Mouse (Mus musculus) cerebellum, adult 11-12 months (tissue): ENCODE results near the gene Card19.
A peak's percentile ranks its signal among the peaks of the same experiment; 100 is the strongest.

Source experiments
- DNase-seq: peaks from one replicate; pipeline ENCODE4 v3.0.0; 2022

The Card19 gene

DNA sequence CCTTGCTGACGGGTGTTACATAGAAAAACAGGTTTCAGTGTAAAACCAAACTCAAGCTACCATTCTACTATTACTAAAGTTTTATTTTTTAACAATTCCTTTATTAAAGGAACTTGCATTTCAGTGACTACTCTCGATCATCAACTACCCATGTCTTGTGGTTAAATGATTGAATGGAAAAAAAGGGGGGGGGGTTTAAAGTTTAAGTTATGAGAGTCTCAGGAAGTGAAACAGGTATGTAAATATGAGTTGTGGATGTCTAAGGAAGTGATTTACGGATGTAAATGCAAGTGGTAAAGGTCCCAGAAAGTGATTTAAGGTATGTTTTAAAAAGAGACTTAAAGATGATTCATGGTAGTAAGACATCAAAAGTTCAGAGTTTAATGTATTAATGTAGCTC, 9.3 kb upstream of the Card19 start:
- no peak for DNase-seq

DNA sequence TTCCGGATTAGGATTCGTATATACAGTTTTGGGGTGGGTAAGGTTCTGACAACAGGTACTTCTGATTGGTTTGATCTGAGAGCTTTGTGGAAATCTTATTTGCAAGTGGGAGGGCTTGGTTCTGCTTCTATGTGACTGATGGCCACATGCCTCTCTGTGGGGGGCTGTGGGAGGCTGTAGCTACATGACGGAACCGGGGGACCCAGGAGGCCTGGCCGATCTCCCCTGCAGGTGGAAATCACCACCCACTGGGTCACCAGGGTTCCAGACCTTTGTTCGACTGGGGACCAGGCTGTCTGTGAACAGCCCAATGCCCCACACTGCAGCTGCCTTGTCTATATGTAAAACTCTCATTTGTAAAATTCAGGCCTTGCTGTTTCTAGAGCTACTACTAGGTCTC, 8.9 kb upstream of the Card19 start:
- DNase-seq: no peak

DNA sequence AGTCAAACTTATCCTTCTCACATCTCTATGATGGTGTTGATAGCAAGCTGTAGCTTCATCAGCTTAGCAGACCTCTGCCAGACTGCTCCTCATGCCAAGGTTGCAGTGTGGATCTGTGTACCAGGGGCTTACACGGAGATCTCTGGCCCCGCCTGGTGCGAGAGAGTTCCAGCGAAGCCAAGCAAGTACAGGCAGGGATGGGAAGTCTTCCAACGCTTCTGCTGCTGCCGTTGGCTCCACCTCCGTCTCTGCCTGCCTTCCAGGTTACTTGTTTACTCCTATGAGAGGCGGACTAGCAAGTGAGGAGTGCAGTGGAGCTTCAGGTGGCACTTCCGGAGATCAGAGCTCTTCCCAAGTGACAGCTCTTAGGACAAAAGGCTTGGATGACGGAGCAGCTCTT, 8.5 kb upstream of the Card19 start:
- DNase-seq: no peak

DNA sequence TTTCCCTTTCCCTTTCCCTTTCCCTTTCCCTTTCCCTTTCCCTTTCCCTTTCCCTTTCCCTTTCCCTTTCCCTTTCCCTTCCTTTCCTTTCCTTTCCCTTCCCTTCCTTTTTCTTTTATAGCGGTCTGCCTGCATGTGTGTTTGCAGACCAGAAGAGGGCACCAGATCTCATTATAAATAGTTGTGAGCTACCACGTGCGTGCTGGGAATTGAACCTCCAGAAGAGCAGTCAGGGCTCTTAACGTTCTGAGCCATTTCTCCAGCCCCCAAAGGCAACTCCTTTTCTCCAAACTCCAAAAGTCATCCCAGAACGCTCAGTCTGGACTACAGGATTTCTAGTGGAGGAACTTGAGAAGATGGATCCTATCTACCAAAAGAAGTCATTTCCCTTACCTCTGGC, 5.1 kb upstream of the Card19 start:
- no peak for DNase-seq

DNA sequence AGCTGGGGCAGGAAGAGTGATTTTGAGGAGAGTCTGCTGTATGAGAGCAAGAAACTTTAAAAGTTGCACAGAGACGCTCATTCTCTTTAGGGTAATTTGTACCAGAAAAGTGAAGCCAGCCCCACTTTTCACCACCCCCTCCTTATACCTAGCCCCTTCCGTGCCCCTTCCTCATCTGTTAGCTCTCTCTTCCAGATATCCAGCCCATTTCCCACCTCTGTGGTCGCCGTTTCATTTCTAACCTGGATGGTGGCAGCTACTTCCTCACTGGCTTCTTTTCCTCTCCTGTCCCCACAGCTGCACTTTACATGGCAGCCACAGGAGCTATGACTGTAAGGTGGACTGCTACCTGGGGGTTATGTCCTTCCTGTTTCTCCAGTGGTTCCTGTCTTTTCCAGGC, 3.5 kb upstream of the Card19 start:
- no peak for DNase-seq

DNA sequence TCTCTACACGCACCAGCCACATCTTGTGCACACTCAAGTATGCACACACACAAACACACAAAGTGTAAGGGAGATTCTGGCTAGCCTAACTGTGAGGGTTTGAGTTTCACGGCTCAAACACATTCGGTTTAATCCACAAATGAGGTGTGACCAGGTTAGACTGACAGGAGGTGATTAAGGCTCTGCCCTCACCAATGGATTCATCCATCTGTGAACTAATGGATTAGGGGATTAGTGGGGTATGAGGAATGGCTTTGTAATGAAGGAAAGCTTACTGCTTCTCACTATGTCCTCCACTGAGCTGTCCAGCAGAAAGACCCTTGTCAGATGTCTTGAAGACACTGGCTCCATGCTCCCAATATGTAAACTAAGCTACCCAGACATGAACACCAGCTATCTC, 2.8 kb upstream of the Card19 start:
- DNase-seq: no peak

DNA sequence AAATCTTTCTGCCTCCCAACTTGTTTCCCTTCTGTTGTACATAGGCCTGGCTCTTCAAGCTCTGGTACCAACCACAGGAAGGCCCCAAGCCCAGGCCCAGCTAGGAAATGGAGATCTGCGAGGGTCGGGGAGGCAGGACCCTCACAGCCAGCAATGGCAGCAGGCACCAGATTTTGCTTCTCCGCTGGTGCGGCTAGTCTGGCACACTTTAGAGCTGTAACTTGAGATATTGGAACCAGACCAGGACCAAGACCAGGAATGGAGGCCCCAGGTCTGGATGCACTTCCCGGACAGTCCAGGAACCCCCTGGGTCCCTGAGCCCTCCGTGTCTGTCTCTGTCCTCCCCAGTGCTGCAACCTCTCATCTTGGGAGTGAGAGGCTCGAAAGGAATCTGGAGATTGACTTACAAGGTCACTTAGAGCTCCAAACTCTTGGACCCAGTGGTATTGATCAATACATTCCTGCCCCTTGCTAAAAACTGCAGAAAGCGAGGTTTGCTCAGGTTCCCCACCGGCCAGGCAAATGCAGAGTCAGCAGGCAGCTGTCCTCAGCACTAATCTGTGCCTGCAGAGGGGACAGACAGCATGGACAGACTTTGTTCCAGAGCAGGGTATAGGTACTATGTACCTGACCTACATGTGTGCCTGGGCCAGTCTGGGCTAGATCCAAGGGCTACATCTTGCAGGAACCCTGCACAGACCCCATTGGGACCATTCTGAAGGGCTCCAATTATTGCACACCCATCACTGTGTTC, 1.1 kb upstream of the Card19 start:
- DNase-seq: no peak

DNA sequence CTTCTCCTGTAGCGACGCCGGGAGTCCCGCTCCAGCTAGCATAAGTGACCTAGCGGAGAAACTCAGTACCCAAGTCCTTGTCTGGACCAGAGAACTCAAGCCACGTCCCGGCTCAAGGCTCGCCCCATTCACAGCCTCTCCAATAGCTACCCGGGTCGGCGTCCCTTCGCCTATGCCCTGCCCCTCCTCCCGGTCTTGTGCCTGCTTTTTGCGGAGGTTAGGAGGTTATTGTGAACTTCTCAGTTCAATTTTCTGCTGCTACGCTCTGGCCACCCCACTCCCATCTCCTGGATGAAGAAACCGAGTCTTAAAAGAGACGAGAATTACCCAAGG, 349 bp upstream of the Card19 start:
- DNase-seq: no peak

DNA sequence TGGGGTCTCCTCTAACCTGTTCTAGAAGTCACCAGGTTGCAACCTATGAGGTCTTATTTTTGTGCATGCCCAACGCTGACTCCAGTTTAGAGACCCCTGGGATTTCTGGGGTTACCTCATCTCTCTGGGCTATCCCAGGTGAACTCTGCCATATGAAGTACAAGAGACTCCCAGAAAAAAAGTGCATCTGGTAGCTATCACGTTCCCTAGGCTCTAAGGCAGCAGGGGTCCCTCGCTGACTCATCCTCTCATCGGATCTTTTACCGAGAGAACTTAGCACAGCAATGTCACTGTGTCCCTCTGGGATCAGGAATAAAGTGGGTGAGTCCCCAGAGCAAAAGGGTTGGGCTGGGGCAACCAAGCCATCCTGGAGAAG, 721 bp downstream of the Card19 start:
- no peak for DNase-seq

DNA sequence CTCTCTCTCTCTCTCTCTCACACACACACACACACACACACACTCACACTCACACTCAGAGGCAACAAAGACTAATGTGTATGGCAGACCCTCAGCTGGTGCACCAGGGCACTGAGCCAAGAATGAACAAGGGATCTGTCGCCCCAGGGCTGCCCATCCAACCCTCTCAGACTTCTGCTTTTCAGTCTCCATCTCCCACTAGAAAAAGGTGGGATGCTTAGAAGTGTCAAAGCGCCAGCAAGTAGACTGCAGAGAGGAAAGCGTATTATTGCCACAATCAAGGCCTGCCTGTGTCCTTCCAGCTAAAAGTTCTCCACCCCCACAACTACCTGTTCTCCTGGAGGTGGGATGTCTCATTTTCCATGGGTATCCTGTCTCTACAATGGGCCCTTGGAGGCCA, 1.4 kb downstream of the Card19 start:
- no peak for DNase-seq

DNA sequence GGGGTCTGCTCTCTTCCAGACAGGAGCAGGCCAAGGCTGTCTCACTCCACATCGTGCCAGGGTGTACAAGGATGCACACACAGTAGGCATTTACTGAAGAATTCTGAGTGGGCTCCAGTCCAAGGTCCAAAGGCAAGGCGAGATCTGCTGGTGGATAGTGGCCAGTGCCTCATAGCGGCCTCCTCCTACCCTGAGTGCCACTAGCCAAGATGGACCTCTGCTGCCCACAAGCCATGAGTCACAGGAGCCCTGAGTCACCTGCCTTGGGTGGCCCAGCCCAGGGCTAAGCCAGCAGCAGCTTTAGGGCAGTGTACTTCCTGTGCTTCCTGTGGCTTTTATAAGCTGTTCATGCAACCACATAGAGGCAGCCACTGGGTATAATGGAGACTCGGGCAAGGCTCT, 2.3 kb downstream of the Card19 start:
- DNase-seq: peak; percentile 79

DNA sequence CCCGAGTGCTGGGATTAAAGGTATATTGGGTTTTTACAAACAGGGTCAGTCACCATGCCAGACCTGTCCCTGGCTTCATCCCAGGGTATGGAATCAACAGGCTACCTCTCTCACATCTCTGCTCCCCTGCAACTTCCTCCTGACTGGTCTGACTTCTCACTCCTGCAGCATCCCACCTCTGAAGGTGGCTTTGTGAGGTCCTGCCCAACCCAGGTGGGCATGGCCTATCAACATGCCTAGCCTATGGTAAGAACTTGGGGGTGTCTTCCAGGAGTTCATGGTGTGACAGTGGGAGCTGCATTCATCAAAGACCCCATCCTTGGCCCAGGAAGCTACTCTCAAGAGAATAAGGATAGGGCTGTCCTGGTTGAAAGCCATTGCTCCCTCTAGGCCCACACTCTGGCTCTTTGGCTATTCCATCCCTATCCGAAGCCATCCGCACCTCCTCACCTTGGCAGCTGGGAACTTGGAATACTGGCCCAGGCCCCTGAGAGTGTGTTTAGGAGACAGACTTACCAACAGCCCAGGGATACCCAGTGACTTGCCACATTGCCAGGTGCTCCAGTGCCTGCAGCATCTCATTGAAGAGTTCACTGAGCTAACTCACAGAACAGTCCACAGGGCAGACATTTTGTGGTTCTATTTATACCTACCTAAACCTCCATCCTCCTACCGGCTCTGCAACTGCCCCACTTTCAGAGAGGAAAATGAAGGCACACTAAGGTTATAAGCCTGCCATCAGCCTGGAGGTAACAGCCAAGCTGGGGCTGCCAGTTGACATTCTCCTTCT, 2.9 kb downstream of the Card19 start:
- peak; percentile 56 for DNase-seq

DNA sequence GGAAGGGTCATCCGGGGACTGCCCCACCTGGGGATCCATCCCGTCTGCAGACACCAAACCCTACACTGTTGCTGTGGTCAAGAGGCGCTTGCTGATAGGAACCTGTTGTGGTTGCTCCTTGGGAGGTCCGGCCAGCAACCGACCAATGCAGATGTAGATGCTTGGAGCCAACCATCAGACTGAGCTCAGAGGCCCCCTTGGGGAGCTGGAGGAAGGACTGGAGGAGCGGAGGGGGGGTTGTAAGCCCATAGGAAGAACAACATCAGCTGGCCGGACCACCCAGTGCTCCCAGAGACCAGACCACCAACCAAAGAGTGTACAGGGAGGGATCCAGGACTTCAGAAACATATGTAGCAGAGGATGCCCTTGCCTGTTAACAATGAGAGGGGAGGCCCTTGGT, 6.5 kb downstream of the Card19 start:
- DNase-seq: no peak

DNA sequence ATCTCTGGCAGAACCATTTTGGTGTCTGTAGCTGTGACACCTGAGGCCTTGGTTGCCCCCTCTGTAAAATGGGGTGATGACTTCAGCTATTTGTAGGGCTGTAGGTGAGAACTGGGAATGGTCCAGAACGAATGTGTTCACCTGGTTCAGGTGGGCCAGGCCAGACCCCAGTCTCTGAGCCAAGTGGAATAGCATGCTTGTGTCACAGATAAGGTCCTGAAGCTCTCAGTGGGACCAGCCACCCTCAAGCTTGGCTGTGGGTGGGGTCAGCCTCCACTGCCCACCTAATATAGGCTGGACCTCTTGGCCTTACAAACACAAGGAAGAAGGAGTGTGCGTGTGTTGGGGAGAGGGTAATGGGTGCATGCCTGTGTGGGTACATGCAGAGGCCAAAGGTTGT, 9.5 kb downstream of the Card19 start:
- peak; percentile 26 for DNase-seq

DNA sequence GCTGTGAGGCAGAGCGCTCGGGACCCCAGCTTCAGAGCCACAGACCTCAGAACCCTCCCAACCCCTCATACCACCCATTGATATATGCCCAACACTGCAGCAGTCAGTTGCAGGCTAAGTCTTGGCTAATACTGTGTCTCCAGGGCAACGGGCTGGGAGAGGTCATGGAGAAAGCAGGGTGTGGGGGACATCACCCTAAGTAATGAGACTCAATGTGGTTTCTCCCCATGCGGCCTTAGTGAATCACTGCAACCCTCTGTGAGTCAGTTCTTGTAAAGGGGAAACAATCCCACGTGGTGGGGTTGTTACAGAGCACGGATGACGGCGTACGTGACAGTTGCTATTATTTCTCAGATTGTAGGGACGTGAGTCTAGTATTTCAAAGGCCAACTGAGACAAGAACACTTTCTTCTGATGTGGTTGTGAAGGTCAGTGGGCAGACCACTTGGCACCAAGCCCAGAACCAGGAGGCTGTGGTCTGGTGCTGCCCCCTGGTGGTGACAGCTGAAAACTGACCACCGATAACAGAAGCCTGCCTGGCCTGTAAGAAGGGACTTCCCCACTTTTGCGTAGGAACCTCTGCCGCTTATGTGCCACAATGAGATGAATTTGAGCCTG, 10.3 kb downstream of the Card19 start:
- DNase-seq: peak; percentile 73

DNA sequence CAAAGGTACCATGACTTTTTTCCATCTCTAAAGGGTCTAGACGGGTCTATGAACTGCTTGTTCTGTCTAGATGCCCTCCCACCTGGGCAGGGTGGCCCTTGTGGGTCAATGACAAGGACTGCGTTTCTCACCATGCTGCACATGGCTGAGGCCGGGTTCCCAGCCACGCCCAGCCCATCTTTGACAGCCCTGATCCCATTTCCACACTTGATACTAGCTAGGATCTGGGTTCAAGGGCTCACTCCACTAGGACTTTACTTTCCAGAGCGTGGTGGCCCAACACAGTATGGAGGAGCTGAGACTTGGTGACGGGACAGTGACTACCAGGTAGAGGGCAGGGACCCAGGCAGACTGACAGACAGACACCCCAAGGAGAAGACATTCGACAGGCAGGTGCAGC, 13.3 kb downstream of the Card19 start:
- no peak for DNase-seq

DNA sequence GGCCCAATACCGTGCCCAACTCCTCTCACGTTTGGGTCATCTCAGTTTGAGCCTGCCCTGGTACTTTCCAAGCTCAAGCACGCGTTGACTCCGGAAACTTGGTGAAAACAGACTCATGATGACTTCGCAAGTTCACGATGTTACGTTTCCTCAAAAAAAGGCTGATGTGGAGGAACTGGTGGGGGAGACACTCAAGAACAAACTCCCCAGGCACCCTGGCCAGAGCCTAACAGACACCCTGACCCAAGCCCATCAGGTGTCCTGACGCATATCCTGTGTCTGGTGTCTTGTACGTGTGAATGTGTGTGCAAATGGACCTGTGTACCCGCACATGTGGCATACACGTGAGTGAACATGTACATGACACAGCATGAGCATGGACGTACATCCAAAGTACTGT, 15.1 kb downstream of the Card19 start:
- no peak for DNase-seq

DNA sequence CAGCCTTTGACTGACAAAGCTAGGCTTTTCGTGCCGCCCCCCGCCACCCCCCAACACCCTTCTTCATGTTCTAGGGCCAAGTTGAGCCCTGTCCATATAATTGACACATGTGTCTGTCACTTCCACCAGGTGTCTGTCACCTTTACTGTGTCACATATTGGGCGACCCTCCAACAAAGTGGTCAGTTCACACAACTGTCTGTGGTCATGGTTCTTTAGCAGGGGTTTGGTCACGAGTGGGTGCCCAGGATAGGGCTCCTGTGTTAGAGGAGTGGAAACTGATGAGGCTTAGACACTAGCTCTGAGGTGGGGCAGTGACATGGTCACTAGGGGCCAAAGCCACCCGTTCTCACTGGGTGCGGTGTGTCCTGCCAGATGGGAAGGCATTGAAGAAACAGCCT, 15.9 kb downstream of the Card19 start:
- DNase-seq: no peak

DNA sequence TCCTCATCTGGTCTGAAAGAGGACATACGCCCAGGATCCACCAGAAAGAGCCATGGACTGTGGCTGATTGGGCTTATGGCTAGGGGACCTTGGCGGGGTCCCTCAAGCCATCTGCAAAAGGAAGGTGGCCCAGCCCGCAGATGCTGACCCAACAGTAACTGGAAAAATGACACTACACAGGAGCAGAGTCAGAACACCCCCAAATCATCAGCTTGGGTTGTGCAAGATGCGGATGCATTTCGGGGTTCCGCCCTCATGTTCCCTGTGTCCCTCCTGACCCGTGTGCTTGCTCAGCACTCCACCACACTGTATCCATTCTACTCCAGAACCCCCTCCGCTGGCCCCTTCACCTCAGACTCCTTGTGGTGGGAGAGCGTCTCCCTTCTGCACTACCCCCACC, 17.1 kb downstream of the Card19 start:
- DNase-seq: no peak

DNA sequence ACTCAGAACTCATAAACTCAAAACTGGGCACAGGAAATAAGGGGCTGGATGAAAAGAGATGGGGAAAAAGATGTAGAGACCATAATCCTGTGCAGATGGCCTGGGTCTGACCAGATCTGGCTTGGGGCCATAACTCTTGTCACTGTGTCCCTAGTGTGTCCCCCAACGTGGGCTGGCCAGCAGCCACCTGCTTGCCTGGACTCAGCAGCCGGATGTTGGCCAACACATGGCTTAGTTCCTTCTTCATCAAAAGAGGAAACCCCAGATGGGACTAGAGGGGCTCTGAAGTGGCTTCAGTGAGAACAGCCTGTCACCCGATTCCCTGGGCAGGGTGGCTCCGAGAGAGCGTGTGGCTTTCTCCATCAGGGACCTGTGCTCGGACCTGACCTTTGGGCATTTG, 19.1 kb downstream of the Card19 start:
- DNase-seq: no peak

DNA sequence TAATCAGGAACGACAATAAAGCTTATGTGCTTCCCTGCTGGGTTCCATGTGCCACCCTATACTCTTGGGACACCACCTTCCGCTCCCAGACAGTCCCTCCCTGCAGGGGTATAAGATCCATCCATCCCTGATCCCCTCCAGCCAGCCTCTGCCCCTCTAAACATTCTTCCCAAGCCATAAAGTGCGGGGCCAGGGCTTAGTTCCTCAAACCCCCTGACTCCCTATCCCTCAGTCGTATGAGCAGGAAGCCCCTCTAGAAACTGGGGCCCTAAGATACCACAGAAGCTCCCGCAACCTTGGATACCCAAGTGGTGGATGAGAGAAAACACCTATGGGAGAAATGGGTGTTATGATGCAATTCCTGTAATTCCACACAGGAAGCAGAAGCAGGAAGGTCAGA, 19.6 kb downstream of the Card19 start:
- no peak for DNase-seq

DNA sequence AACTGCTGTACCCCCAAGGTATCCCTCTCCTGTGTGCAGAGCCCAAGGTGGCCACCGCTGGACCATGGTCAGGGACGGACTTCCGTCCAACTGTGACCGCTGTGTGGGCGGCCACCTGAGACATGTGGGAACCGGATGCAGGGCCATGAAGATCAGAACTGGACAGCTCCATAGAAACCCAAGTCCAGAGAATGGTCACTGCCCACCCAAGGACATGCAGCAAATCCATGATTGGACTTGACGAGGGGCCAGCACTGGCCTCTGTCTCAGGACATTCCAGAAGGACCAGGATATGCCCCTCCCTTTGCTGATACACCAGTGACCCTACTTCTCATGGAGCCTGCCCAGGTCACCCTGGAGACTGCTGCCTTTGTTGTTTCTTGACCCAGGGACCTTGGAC, 20.2 kb downstream of the Card19 start:
- DNase-seq: no peak

DNA sequence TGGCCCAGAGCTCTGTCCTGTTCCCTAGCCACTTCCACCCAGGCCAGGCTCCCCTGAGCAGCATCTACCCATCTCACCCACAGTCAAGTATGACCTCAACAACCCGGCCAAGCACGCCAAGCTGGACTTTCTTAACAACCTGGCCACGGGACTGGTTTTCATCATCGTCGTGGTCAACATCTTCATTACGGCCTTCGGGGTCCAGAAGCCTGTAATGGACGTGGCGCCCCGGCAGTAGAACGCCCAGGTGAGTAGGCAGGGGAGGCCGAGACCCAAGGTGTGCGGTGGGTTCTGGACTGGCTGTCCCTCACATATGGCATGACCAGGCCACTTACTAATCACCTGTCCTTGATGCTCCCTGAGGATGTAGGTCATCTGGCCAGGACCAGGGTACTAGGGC, 21.0 kb downstream of the Card19 start:
- no peak for DNase-seq

DNA sequence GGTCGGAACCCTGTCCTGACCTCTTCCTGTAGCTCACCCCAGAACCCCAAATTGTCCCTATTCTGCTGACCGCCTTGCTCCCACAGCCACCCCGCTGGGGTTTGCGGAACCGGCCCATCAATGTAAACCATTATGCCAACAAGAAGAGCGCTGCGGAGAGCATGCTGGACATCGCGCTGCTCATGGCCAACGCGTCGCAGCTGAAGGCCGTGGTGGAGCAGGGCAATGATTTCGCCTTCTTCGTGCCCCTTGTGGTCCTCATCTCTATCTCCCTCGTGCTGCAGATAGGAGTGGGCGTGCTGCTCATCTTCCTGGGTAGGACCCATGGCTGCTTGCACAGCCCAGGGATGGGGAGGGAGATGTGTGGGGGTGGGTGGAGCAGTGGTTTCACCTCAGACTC, 22.2 kb downstream of the Card19 start:
- no peak for DNase-seq
